Mouse (Mus musculus): ENCODE data around the gene Bri3. TPM values are rescaled to one million over a fixed set of nuclear protein-coding genes. Genes with fewer than 3 reads are reported as not detected.
A peak's percentile ranks its signal among the peaks of the same experiment; 100 is the strongest.

Gene Bri3
- polyA plus RNA-seq, 1 experiment from 2014 or later, result 136 TPM

GRCm38 (mm10) chr5:144218061-144218460, 26.2 kb upstream of the Bri3 start:
- POLR2A ChIA-PET, result no interaction called here
- in situ Hi-C loops (cut with MboI; ENCODE audit: low pct_unique_long_range_greater_than_20kb), result no loop called here
- no peak for ATAC-seq

DNA sequence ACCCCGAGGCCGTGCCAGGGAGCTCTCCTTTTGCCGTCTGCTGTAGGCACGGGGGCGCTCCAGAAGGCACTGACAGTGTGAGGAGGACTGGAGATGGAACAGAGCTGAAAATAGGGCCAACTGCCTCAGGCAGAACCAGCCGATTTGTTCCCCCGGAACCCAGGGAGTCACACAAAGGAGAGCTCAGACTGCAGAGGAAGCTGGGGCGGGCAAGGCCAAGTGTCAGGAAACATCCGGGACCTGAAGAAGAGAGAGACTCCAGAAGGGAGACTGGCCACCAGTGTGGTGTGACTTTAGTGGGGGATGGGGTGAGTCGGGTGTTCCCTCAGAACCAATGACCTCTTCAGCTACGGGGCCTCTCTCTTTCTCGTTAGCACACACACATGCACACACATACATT, 24.9 kb upstream of the Bri3 start:
- ChIA-PET CTCF (interaction anchor here (2.1 to 3.2 kb wide), 2 partner anchors 8 to 12 kb away, joined by 4 to 20 read pairs; no protein-coding TSS in a partner anchor), POLR2A (interaction anchor here (0.5 kb wide), 1 partner anchor 205 kb away, joined by 4 read pairs; the partner anchor contains the start of gene Ccz1)
- no peak for DNase-seq (ENCODE audit: low read depth, low spot score)
- in situ Hi-C loops (cut with MboI; ENCODE audit: low pct_unique_long_range_greater_than_20kb), result no loop called here
- no peaks in the 10 kb centered on the region for H3K27me3 ChIP-seq
- no peak for ATAC-seq
- no peak for TF ChIP-seq CTCF (IDR thresholded peaks at IDR 0.05)

More at GRCm38 (mm10) chr5:144218061-144218460, 26.2 kb upstream of the Bri3 start:
- no peaks in the 10 kb centered on the region for H3K27me3 ChIP-seq
- CTCF ChIA-PET, result interaction anchor here (3.2 kb wide), 1 partner anchor 11 kb away, joined by 20 read pairs; no protein-coding TSS in a partner anchor
- no peak for DNase-seq (ENCODE audit: low read depth, low spot score)
- TF ChIP-seq CTCF (IDR thresholded peaks at IDR 0.05), result no peak

GRCm38 (mm10) chr5:144219936-144220335, 24.3 kb upstream of the Bri3 start:
- ChIA-PET CTCF (interaction anchor here (2.1 to 3.2 kb wide), 2 partner anchors 9 to 13 kb away, joined by 4 to 20 read pairs; no protein-coding TSS in a partner anchor), POLR2A (interaction anchor here (0.5 kb wide), 1 partner anchor 205 kb away, joined by 4 read pairs; the partner anchor contains the start of gene Ccz1)
- in situ Hi-C loops (cut with MboI; ENCODE audit: low pct_unique_long_range_greater_than_20kb), result no loop called here
- no peak for TF ChIP-seq CTCF (IDR thresholded peaks at IDR 0.05)
- no peaks in the 10 kb centered on the region for H3K27me3 ChIP-seq
- no peak for DNase-seq (ENCODE audit: low read depth, low spot score)
- ATAC-seq, result no peak

- no peak for ATAC-seq
- ChIA-PET POLR2A (interaction anchor here (0.6 to 1.0 kb wide), 2 partner anchors 16 to 136 kb away, joined by 3 read pairs; no protein-coding TSS in a partner anchor), CTCF (interaction anchor here (0.8 to 2.1 kb wide), 5 partner anchors 10 to 17 kb away, joined by 3 to 4 read pairs (median 3); no protein-coding TSS in a partner anchor)
- in situ Hi-C loops (cut with MboI; ENCODE audit: low pct_unique_long_range_greater_than_20kb), result no loop called here
- no peaks in the 10 kb centered on the region for H3K27me3 ChIP-seq
- no peak for TF ChIP-seq CTCF (IDR thresholded peaks at IDR 0.05)
- DNase-seq (ENCODE audit: low read depth, low spot score), result no peak
These were observed 22.9 kb upstream of the Bri3 start for GRCm38 (mm10) chr5:144221305-144221704.

DNA sequence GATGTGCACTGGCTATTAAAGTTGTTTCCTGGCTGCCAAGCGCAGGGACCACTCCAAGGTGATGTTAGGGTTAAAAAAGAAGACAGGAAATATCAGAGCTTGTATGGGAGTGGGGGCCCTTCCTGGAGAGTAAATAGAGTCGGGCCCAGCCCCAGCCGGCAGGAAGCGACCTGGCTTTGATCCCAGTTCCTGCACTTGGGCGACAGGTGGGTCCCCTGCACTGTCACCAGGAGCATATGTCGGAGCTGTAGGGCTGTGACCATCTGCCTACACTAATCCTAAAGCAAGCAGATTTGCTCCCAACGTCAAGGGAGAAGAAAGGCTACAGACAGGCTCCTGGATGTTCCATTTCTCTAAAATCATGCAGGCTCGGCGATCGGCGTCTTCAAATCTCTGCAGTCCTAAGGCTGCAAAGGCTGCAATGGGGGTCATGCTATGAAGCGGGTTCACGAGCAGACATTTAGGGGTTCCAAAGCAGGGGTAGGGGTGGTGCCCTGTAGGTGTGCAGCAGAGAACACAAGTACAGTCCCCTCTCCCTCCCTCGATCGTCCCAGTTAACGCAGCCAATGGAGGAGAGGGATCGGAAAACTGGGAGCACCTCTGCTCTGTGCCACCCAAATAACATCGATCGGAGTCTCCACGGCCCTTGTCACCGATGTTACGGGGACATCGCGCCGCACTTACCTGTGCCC, 21.3 kb upstream of the Bri3 start:
- DNase-seq (ENCODE audit: low read depth, low spot score) (no peak), ATAC-seq (peak; percentile 49)
- no peaks in the 10 kb centered on the region for H3K27me3 ChIP-seq
- TF ChIP-seq CTCF (IDR thresholded peaks at IDR 0.05), result no peak
- POLR2A ChIA-PET, result no interaction called here
- in situ Hi-C loops (cut with MboI; ENCODE audit: low pct_unique_long_range_greater_than_20kb), result no loop called here
- CTCF ChIA-PET, result interaction anchor here (1.3 to 1.5 kb wide), 2 partner anchors 15 to 16 kb away, joined by 3 to 4 read pairs; no protein-coding TSS in a partner anchor

- in situ Hi-C loops (cut with MboI; ENCODE audit: low pct_unique_long_range_greater_than_20kb), result no loop called here
- H3K27me3 ChIP-seq, result no peaks in the 10 kb centered on the region
- ATAC-seq, result peak; percentile 93
- no peak for TF ChIP-seq CTCF (IDR thresholded peaks at IDR 0.05)
- ChIA-PET CTCF (no interaction called here), POLR2A (no interaction called here)
- peak; percentile 64 for DNase-seq (ENCODE audit: low read depth, low spot score)
These were observed 20.8 kb upstream of the Bri3 start, which contains the start of gene Tecpr1 for GRCm38 (mm10) chr5:144223503-144223862. Gene Tecpr1 (minus strand): TSS chr5:144223615.

DNA sequence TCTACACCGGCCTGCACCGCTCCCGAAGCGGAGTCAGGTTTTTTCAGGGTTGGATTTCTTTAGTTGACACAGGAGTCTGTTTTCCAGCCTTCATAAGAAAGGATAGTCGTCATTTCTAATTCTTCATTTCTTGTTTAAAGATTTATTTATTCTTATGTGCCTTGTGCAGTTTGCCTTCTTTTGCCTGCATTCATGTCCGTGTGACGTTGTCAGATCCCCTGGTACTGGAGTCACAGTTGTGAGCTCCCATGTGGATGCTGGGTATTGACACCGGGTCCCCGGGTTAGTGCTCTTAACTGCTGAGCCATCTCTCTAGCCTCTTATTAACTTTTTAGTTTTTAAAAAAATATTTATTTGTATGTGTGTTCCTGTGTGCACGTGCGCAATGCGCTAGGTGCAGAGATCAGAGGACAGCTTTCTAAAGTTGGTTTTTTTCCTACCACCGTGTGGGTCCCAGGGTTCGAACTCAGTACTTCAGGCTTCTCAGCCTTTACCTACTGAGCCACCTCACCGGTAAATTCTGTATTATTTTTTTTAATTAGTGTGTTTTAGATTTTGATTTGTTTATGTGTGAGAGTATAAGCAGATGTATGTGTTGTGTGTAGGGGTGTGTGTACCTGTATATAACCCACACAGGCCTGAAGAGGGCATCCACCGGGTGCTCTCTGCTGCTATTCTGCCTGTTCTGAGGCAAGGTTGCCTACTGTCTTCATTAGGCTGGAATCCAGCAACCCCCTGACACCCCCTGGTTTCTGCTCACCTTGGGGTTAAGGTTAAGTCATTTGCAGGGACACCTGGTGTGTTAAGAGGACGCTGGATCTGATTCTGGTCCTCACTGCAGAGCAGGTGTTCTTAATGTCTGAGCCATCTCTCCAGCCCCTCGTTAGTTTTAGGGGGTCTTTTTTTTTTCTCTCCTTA, 20.1 kb upstream of the Bri3 start:
- in situ Hi-C loops (cut with MboI; ENCODE audit: low pct_unique_long_range_greater_than_20kb), result no loop called here
- ATAC-seq (no peak), DNase-seq (ENCODE audit: low read depth, low spot score) (no peak)
- ChIA-PET CTCF (no interaction called here), POLR2A (no interaction called here)
- H3K27me3 ChIP-seq, result no peaks in the 10 kb centered on the region
- no peak for TF ChIP-seq CTCF (IDR thresholded peaks at IDR 0.05)

- TF ChIP-seq CTCF (IDR thresholded peaks at IDR 0.05), result no peak
- in situ Hi-C loops (cut with MboI; ENCODE audit: low pct_unique_long_range_greater_than_20kb), result no loop called here
- ATAC-seq, result no peak
These were observed 18.0 kb upstream of the Bri3 start for GRCm38 (mm10) chr5:144226220-144226619.

DNA sequence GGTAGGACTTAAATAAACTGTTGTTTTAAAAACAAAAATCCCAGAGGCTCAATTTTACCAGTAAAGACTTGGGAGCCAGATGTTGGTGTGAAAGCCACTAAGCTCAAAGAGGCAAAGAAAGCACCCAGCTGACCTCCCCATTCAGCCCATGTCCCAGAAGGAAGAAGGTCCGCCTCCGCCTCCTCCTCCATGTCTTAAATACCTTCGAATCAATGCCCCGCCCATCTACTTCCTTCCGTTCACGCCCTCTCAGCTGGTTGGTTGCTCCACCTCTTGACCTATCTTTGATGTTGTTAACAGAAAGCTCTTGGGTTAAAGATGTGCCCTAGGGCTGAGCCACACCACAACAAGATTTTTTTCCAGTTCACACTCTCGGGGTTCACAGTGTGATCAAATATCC, 14.0 kb upstream of the Bri3 start:
- no peak for DNase-seq (ENCODE audit: low read depth, low spot score)
- in situ Hi-C loops (cut with MboI; ENCODE audit: low pct_unique_long_range_greater_than_20kb), result no loop called here
- ATAC-seq, result no peak
- H3K27me3 ChIP-seq, result no peaks in the 10 kb centered on the region
- CTCF ChIA-PET, result interaction anchor here (1.0 kb wide), 1 partner anchor 14 kb away, joined by 3 read pairs; the partner anchor contains the start of gene Bri3
- POLR2A ChIA-PET, result no interaction called here
- TF ChIP-seq CTCF (IDR thresholded peaks at IDR 0.05), result no peak

More at GRCm38 (mm10) chr5:144226220-144226619, 18.0 kb upstream of the Bri3 start:
- POLR2A ChIA-PET, result no interaction called here
- CTCF ChIA-PET, result no interaction called here
- no peaks in the 10 kb centered on the region for H3K27me3 ChIP-seq
- DNase-seq (ENCODE audit: low read depth, low spot score), result no peak

DNA sequence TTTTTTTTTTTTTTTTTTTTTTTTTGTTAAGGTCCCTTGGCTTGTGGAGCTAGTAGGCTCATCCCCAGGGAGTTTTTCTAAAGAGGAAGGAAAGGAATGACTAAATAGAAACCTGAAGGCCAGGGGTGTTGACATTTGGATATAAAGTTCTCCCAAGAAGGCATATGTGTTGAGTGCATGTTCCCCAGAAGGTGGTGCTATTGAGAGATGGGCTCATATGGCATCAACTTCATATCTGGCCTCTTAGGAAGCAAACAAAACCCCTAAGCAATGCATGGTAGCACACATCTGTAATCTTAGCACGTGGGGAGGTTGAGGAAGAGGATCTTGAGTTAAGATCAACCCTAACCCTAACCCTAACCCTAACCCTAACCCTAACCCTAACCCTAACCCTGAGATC, 12.8 kb upstream of the Bri3 start:
- POLR2A ChIA-PET, result no interaction called here
- ATAC-seq, result no peak
- H3K27me3 ChIP-seq, result no peaks in the 10 kb centered on the region
- CTCF ChIA-PET, result no interaction called here
- in situ Hi-C loops (cut with MboI; ENCODE audit: low pct_unique_long_range_greater_than_20kb), result no loop called here
- no peak for TF ChIP-seq CTCF (IDR thresholded peaks at IDR 0.05)
- no peak for DNase-seq (ENCODE audit: low read depth, low spot score)
